Mouse (Mus musculus): ENCODE data around the gene Lamc1.

- TF ChIP-seq POLR2A (IDR thresholded peaks at IDR 0.05; ENCODE audit: control insufficient read depth, low read depth, low read length) (no peak), CTCF (IDR thresholded peaks at IDR 0.05; ENCODE audit: control insufficient read depth, insufficient read depth, insufficient replicate concordance, low read depth, low read length) (no peak)
These were observed 24.9 kb downstream of the Lamc1 start for GRCm38 (mm10) chr1:153307509-153308178.

All from testis, adult 2 months (tissue).